Mouse (Mus musculus) thymus, adult 2 months (tissue): ENCODE data around the gene Ivd. TPM values are rescaled to one million over a fixed set of nuclear protein-coding genes. Genes with fewer than 3 reads are reported as not detected.

Experiments used
- DNase-seq: peaks from one replicate; pipeline ENCODE4 v3.0.0; 2021
- H3K27ac ChIP-seq: fragments of 200-500 bp; 2 replicates; pipeline ENCODE4 v1.5.1; 2012; ENCODE audit warnings: low read length, control low read depth; ENCODE audit not compliant: control insufficient read depth, insufficient read depth
- H3K27me3 ChIP-seq: fragments of 200-500 bp; 2 replicates; pipeline ENCODE4 v1.6.1; 2012; ENCODE audit warnings: mild to moderate bottlenecking, low read length, moderate library complexity, mixed read lengths; ENCODE audit not compliant: control insufficient read depth, insufficient read depth
- H3K36me3 ChIP-seq: fragments of 200-500 bp; 2 replicates; pipeline ENCODE4 v1.6.1; 2012; ENCODE audit warnings: mild to moderate bottlenecking, low read length, moderate library complexity; ENCODE audit not compliant: control insufficient read depth, insufficient read depth
- H3K4me1 ChIP-seq: fragments of 200-500 bp; replicated peaks from 2 replicates; pipeline ENCODE4 v1.6.1; 2012; ENCODE audit warnings: low read length; ENCODE audit not compliant: control insufficient read depth, insufficient read depth
- H3K4me3 ChIP-seq: fragments of 200-500 bp; 2 replicates; pipeline ENCODE4 v1.5.1; 2012; ENCODE audit warnings: mild to moderate bottlenecking, low read length, control low read depth, moderate library complexity; ENCODE audit not compliant: control insufficient read depth, insufficient read depth
- CTCF ChIP-seq: fragments of 200-500 bp; IDR thresholded peaks from 2 replicates; pipeline ENCODE4 v1.5.1; 2012; ENCODE audit warnings: mild to moderate bottlenecking, control low read depth, low read length, moderate library complexity, borderline replicate concordance; ENCODE audit not compliant: control insufficient read depth, poor library complexity, insufficient read depth; ENCODE audit errors: extremely low read depth
- POLR2A ChIP-seq: fragments of 200-500 bp; IDR thresholded peaks from 2 replicates; pipeline ENCODE4 v1.6.1; 2012; ENCODE audit warnings: mild to moderate bottlenecking, low read length, control low read depth, moderate library complexity; ENCODE audit not compliant: control insufficient read depth, poor library complexity, insufficient read depth; ENCODE audit errors: extremely low read depth
- WGBS: fragments of 180-500 bp; shearing (Covaris S2); methylation state at CpG from one replicate; pipeline ENCODE4 v1.1.7; 2018; 5-methylcytosine and 5-hydroxymethylcytosine counted together
- polyA plus RNA-seq: library from polyadenylated mRNA; depleted of rRNA; stranded (reverse); fragments of >200 nt; gene quantifications from 2 replicates; pipeline ENCODE4 v1.2.3, GENCODE M21; 2012

The Ivd gene
- polyA plus RNA-seq, 1 experiment: 50.6 TPM

GRCm38 (mm10) chr2:118876453-118876852, 14.7 kb downstream of the Ivd start:
- Histone ChIP-seq H3K27me3 (no peaks in the 10 kb centered on the region), H3K27ac (no peak overlapping the region), H3K4me3 (no peak overlapping the region), H3K36me3 (no peaks in the 10 kb centered on the region), H3K4me1 (peaks cover 8% of the 10 kb centered on the region)
- no peak for DNase-seq
- TF ChIP-seq CTCF: no peak
- TF ChIP-seq POLR2A: no peak
- 98% methylated on average over 9 of the region's 9 CpGs for WGBS

GRCm38 (mm10) chr2:118881019-118881418, 19.3 kb downstream of the Ivd start:
- H3K4me3 ChIP-seq: no peak overlapping the region
- no peak for DNase-seq
- no peaks in the 10 kb centered on the region for H3K27me3 ChIP-seq
- no peak overlapping the region for H3K27ac ChIP-seq
- no peaks in the 10 kb centered on the region for H3K36me3 ChIP-seq
- TF ChIP-seq CTCF (no peak), POLR2A (no peak)
- 96% methylated on average over 4 of the region's 4 CpGs for whole genome bisulfite sequencing
- H3K4me1 ChIP-seq: no peaks in the 10 kb centered on the region

DNA sequence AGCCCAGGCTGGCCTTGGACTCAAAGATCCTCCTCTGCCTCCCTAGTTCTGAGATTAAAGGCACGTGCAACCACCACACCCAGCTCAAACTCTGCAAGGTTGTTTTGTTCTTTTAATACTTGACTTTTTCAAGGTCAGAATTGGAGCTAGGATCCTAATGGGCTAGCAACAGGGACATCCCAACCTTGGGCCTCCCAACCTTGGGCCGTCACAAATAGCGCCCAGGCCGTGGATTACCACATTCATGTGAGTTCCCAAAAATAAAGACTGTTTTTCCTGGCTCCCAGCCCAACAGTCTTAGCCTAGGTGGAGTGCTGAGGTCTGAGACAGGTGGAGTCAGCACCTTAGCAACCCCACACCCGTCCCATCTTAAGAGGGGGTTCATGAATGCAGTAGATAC, 20.2 kb downstream of the Ivd start:
- no peak for TF ChIP-seq CTCF
- no peak for TF ChIP-seq POLR2A

GRCm38 (mm10) chr2:118882840-118883679, 21.3 kb downstream of the Ivd start:
- Histone ChIP-seq H3K27me3 (no peaks in the 10 kb centered on the region), H3K27ac (no peak overlapping the region), H3K4me3 (peak overlapping the region; percentile 43), H3K4me1 (no peaks in the 10 kb centered on the region), H3K36me3 (no peaks in the 10 kb centered on the region)
- TF ChIP-seq CTCF: peak; percentile 100
- TF ChIP-seq POLR2A: no peak
- DNase-seq: peak; percentile 86
- 7% methylated on average over 32 of the region's 32 CpGs for WGBS

More for the DNA sequence above, 20.2 kb downstream of the Ivd start:
- no peak overlapping the region for H3K27ac ChIP-seq
- no peaks in the 10 kb centered on the region for H3K27me3 ChIP-seq
- WGBS: 95% methylated on average over 5 of the region's 5 CpGs
- H3K4me3 ChIP-seq: no peak overlapping the region
- H3K36me3 ChIP-seq: no peaks in the 10 kb centered on the region
- no peaks in the 10 kb centered on the region for H3K4me1 ChIP-seq
- DNase-seq: no peak

DNA sequence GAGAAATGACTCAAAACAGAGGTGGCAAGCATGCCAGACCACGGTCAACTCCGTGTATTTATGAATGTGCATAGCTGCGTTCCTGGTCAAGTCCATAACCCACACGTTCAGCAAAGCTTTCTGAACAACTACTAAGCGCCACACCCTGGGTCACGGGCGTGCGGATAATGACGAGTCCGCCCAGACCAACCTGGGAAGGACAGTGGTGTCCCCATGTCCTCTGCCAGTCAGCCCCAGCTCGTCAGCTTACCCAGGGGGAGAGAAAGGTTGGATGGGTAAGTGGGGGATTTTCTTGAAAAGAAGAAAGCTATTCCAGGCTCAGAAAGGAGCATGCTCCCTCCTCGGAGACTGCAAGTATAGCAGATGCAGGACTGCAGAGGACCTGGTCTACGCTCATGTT, 25.7 kb downstream of the Ivd start:
- Histone ChIP-seq H3K36me3 (no peaks in the 10 kb centered on the region), H3K4me3 (no peak overlapping the region), H3K27ac (no peak overlapping the region), H3K27me3 (no peaks in the 10 kb centered on the region), H3K4me1 (no peaks in the 10 kb centered on the region)
- 82% methylated on average over 13 of the region's 13 CpGs for WGBS
- no peak for DNase-seq
- TF ChIP-seq POLR2A: no peak

DNA sequence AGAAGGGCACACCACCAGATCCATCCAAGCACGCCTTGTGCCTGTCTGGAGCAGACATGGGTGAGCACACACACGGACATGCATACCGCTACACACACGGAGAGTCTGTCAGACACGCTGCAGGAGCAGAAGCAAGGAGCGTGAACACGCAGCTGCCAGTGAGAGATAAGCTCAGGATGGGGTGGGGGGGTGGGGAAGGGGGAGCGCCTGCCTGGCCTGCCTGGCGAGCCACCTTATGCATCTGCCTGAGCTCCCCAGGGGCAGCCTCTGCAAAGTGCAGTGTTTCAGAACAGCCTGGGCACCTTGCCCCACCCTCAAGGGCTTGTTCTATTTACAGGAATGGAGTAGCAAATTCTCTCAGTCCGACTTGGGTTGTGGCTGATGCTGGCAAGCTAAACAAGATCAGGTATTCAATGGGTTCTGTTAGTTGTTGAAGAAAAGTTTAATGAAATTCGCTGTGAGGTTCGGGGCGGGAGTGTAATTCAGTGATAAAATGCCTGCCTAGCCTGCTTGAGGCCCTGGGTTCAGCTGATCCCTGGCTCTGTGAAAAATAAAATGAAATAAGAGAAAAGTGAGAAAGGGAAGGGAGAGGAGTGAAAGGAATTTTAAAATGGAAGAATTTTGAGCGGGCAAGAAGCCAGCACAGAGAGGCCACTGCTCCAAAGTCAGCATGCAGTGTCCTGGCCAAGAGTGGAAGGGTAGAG, 26.2 kb downstream of the Ivd start:
- H3K36me3 ChIP-seq: no peaks in the 10 kb centered on the region
- H3K27me3 ChIP-seq: no peaks in the 10 kb centered on the region
- H3K27ac ChIP-seq: no peak overlapping the region
- no peak for DNase-seq
- 48% methylated on average over 14 of the region's 14 CpGs for WGBS
- no peak overlapping the region for H3K4me3 ChIP-seq
- H3K4me1 ChIP-seq: no peaks in the 10 kb centered on the region
- no peak for TF ChIP-seq CTCF
- TF ChIP-seq POLR2A: no peak
